Mouse (Mus musculus): Measurements from ENCODE around the gene Tgm7. TPM values are rescaled to one million over a fixed set of nuclear protein-coding genes. Genes with fewer than 3 reads are reported as not detected.

Gene Tgm7
- polyA plus RNA-seq (2012; ENCODE audit: low replicate concordance): not detected in 2 replicates

DNA sequence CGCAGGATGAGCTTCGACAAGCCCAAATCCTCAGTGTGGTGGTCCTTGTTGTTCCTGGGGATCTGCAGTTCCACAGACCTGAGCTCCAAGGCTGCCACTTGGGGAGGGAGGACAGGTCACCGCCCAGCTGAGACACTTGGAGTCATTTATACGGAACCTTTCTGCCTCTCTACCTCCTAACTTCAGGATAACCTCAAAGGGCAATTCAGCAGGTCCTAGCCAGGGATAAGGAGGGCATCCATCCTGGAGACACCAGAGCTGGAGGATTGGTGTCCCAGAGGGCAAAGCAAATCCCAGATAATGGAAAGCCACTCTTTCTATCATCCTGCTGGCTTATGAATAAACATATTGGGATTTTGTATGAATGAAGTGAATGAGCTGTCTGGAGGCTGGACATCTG lies at the start of gene Tgm7:
TSS of gene Tgm7 (minus strand) at position 101 of the 400 bp plus-strand sequence.

DNA sequence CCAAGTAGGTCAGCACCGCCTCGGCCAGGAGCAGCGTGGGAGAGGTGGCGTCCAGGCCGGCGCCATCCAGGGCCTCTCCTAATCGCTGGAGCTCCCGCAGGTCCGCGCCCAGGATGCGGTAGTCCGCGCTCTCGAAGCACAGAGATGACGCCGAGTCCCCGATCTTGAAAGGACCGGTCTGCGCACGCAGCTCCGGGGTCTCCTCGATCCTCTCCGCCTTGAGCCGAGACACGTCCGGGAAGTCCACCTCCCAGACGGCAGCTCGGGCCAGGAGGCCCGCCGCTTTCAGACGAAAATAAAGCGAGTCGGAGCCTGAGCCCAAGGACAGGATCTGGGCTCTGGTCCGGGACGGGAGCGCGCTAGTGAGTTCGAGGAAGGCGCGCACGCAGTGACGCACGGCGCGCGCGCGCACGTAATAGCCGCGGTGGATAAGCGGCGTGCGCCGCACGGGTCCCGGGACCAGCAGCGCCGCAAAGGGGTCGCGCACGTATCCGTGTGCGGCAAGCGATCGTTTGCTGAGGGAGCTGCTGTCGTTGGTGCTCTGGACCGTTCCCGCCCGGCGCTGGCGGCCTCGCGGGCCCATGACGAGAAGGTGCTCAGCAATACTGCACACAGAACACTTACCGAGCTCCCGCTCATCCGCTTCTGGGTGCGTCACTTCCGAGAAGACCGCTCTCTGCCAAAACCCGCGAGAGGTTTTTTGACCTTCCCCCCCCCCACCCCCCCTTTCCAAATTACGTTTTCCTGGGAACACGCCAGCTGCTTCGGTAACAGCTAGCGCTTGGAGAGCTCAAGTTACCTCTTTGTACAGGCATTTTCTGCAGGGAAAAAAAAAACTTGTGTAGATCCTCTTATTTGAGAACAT lies 30.7 kb upstream of the Tgm7 start, which contains the start of the genes Adal and Lcmt2:
TSS of gene Adal (plus strand) at position 411 of the 865 bp plus-strand sequence.
TSS of gene Lcmt2 (minus strand) at position 636 of the 865 bp plus-strand sequence.

DNA sequence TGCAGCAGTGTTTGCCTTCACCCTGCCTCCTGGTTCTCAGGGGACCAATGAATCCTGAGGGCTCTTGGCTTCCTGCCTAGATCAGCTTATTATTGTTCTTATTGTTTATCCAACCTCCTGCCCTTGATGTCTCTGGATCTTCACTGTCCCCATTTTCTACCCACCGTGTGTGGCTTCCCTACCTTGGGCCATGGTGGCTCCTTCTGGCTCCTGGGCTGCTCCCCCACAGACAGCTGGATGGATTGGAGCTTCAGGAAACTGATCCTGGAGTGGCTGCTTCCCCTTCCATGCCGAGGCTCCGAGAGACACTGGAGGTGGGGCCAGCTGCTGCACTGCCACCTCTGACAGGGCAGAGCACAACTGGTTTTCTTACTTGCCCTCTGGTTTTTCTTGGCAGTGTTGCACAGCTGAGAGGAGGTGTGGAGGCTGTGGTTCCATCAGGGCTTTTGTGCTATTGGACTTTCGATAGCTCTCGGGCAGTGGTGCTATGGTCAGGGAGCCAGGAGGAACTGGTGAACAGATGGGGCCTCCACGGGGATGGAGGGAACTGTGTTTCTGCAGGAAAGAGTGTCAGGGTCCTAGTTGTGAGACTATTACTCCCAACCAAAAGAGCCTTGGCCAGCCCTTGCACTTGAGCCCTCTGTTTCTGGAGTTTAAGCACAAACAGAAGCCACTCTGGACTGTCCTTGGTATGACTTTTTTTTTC lies 24.0 kb downstream of the Tgm7 start, which contains the start of gene Tgm5:
TSS of gene Tgm5 (minus strand) at position 362 of the 706 bp plus-strand sequence.

Other genes with a start within 250 kb of the Tgm7 start
- gene Ubr1, start 139.1 kb downstream of the Tgm7 start, polyA plus RNA-seq (2012; ENCODE audit: low replicate concordance): 4.0 and 39.1 TPM in 2 replicates
- gene Tmem62, start 132.8 kb downstream of the Tgm7 start, polyA plus RNA-seq (2012; ENCODE audit: low replicate concordance): 3.5 and 5.2 TPM in 2 replicates
- gene Ccndbp1, start 101.4 kb downstream of the Tgm7 start, polyA plus RNA-seq (2012; ENCODE audit: low replicate concordance): 4.8 and 9.9 TPM in 2 replicates
- 27.4 and 43.0 TPM in 2 replicates for gene Epb42, start 72.7 kb downstream of the Tgm7 start, polyA plus RNA-seq (2012; ENCODE audit: low replicate concordance)
- gene Tgm5, start 24.0 kb downstream of the Tgm7 start, polyA plus RNA-seq (2012; ENCODE audit: low replicate concordance): not detected in 2 replicates
- 2.4 and 3.2 TPM in 2 replicates for gene Adal, start 30.6 kb upstream of the Tgm7 start, polyA plus RNA-seq (2012; ENCODE audit: low replicate concordance)
- 11.7 and 13.5 TPM in 2 replicates for gene Lcmt2, start 30.9 kb upstream of the Tgm7 start, polyA plus RNA-seq (2012; ENCODE audit: low replicate concordance)
- gene Tubgcp4, start 60.9 kb upstream of the Tgm7 start, polyA plus RNA-seq (2012; ENCODE audit: low replicate concordance): 4.2 and 28.8 TPM in 2 replicates
- 12.7 and 13.2 TPM in 2 replicates for gene Zscan29, start 61.3 kb upstream of the Tgm7 start, polyA plus RNA-seq (2012; ENCODE audit: low replicate concordance)
- 7.3 and 7.4 TPM in 2 replicates for gene Trp53bp1, start 161.6 kb upstream of the Tgm7 start, polyA plus RNA-seq (2012; ENCODE audit: low replicate concordance)
- 2.3 and 2.7 TPM in 2 replicates for gene Map1a, start 179.8 kb upstream of the Tgm7 start, polyA plus RNA-seq (2012; ENCODE audit: low replicate concordance)
- gene Ppip5k1, start 245.6 kb upstream of the Tgm7 start, polyA plus RNA-seq (2012; ENCODE audit: low replicate concordance): 5.3 and 6.3 TPM in 2 replicates
- gene Ckmt1, start 247.9 kb upstream of the Tgm7 start, polyA plus RNA-seq (2012; ENCODE audit: low replicate concordance): not detected in 2 replicates